Comparison of ENCODE assay signal across 18 mouse cellular contexts in the genomic region with DNA sequence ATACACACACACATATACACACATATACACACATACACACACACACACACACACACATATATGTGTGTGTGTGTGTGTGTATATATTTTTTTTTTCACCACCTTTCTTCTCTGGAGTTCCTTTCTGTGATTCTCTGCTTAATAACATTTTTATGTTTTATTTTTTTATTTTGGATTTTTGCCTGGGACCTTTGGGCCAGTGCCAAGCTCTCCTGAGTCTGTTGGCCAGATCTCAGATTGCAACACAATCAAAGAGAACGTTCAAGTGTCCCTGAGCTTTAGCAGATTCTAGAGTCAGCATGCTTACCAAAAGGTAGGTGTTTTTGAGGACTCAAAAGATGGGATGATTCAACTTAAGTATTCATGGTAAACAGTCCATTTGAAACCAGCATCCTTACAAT.
DNase-seq lines count a peak whose midpoint lies in the region; ATAC-seq and TF ChIP-seq lines count a peak whose summit lies in the region.
"Had no signal": no experiment of that assay in that cellular context is flagged by ENCODE, and none has a peak within 500 bp of the region (broad histone marks: within the 10 kb centered on the region; RNA-seq: fewer than 3 reads in every experiment).

No protein-coding gene starts in this region.

- TF ChIP-seq EP300 in heart, adult 2 months (IDR thresholded peaks at IDR 0.05; ENCODE audit: insufficient read depth, low read depth, low read length): no peak

- no peaks in the 10 kb centered on the region for H3K4me1 ChIP-seq in limb, embryonic 14.5 days (ENCODE audit: control insufficient read depth, insufficient read depth, low read length)
- H3K4me1 ChIP-seq in limb, embryonic 10.5 days: no peaks in the 10 kb centered on the region
- H3K4me1 ChIP-seq in forebrain, embryonic 15.5 days: no peaks in the 10 kb centered on the region
- H3K4me1 ChIP-seq in heart, adult 2 months (ENCODE audit: control insufficient read depth, insufficient read depth, low read length): no peaks in the 10 kb centered on the region
- H3K4me1 ChIP-seq: embryonic facial prominence, embryonic 10.5 days; forebrain, embryonic 13.5 days; heart, embryonic 13.5 days had no signal

- no peak for TF ChIP-seq CTCF in heart, adult 2 months (IDR thresholded peaks at IDR 0.05)

- TF ChIP-seq POLR2A in limb, embryonic 14.5 days (IDR thresholded peaks at IDR 0.05; ENCODE audit: borderline replicate concordance, extremely low read depth, insufficient read depth, insufficient read length): no peak
- no peak for TF ChIP-seq POLR2A in heart, adult 2 months (IDR thresholded peaks at IDR 0.05; ENCODE audit: insufficient read depth, low read depth, low read length)

- 35% methylated on average over 1 of the region's 1 CpGs for WGBS in limb, embryonic 14.5 days
- WGBS in limb, embryonic 10.5 days: 62% methylated on average over 1 of the region's 1 CpGs
- WGBS in forebrain, embryonic 15.5 days: 49% methylated on average over 1 of the region's 1 CpGs
- WGBS in heart, adult 2 months: 11% methylated on average over 1 of the region's 1 CpGs

- ATAC-seq in limb, embryonic 14.5 days (ENCODE audit: low FRiP score, low read depth): no peak
- no peak for ATAC-seq in forebrain, embryonic 15.5 days (replicated peaks)
- ATAC-seq: forebrain, embryonic 13.5 days; hindbrain, embryonic 16.5 days; inflammation-experienced regulatory T-cells, adult 6 months had no signal

- H3K4me2 ChIP-seq in limb, embryonic 14.5 days (replicated peaks; ENCODE audit: low read depth, low read length, severe bottlenecking): no peak overlapping the region
- no peak overlapping the region for H3K4me2 ChIP-seq in forebrain, embryonic 15.5 days (replicated peaks)
- H3K4me2 ChIP-seq: forebrain, embryonic 13.5 days; heart, embryonic 13.5 days had no signal

- no peaks in the 10 kb centered on the region for H3K27me3 ChIP-seq in limb, embryonic 14.5 days (ENCODE audit: control insufficient read depth, insufficient read depth, low read length)
- no peaks in the 10 kb centered on the region for H3K27me3 ChIP-seq in limb, embryonic 10.5 days (ENCODE audit: low read depth, poor library complexity, severe bottlenecking)
- H3K27me3 ChIP-seq in forebrain, embryonic 15.5 days: no peaks in the 10 kb centered on the region
- no peaks in the 10 kb centered on the region for H3K27me3 ChIP-seq in heart, adult 2 months (ENCODE audit: control insufficient read depth, insufficient read depth, low read length)
- H3K27me3 ChIP-seq: forebrain, embryonic 13.5 days; heart, embryonic 13.5 days had no signal

- no peak overlapping the region for H3K27ac ChIP-seq in limb, embryonic 14.5 days (replicated peaks; ENCODE audit: low read depth, low read length)
- H3K27ac ChIP-seq in limb, embryonic 10.5 days: no peak overlapping the region
- no peak overlapping the region for H3K27ac ChIP-seq in forebrain, embryonic 15.5 days (replicated peaks)
- no peak overlapping the region for H3K27ac ChIP-seq in heart, adult 2 months
- H3K27ac ChIP-seq: embryonic facial prominence, embryonic 10.5 days; forebrain, embryonic 13.5 days; gastrocnemius, adult 2 months; heart, embryonic 13.5 days had no signal

- intact Hi-C loops in heart, adult 2 months (cut with DNase I): no loop called here

- peak; percentile 43 for DNase-seq in limb, embryonic 14.5 days (ENCODE audit: low spot score)
- no peak for DNase-seq in limb, embryonic 10.5 days (ENCODE audit: low spot score)
- DNase-seq in ovary, postnatal 14 days (ENCODE audit: low spot score): peak; percentile 0
- no peak for DNase-seq in ovary, postnatal 36 days (ENCODE audit: low spot score)
- peak; percentile 67 for DNase-seq in adrenal gland, postnatal 14 days
- DNase-seq in heart, adult 2 months: no peak
- DNase-seq: cerebellum, adult 11-12 months; cerebellum, adult 9-10 months; cerebellum, postnatal 36 days; gastrocnemius, adult 2 months; gastrocnemius, postnatal 25 days; heart, postnatal 36 days had no signal

- no peak overlapping the region for H3K9ac ChIP-seq in limb, embryonic 14.5 days (ENCODE audit: low read depth, low read length, severe bottlenecking)
- no peak overlapping the region for H3K9ac ChIP-seq in forebrain, embryonic 15.5 days (replicated peaks)
- no peak overlapping the region for H3K9ac ChIP-seq in heart, adult 2 months (ENCODE audit: low read depth, low read length)
- H3K9ac ChIP-seq: forebrain, embryonic 13.5 days; heart, embryonic 13.5 days had no signal

- no peaks in the 10 kb centered on the region for H3K9me3 ChIP-seq in limb, embryonic 14.5 days (ENCODE audit: control insufficient read depth, low read length)
- H3K9me3 ChIP-seq in limb, embryonic 10.5 days (replicated peaks): no peaks in the 10 kb centered on the region
- no peaks in the 10 kb centered on the region for H3K9me3 ChIP-seq in forebrain, embryonic 15.5 days
- H3K9me3 ChIP-seq: embryonic facial prominence, embryonic 10.5 days; forebrain, embryonic 13.5 days; heart, embryonic 13.5 days had no signal

- H3K4me3 ChIP-seq in limb, embryonic 14.5 days (replicated peaks; ENCODE audit: low read length): no peak overlapping the region
- H3K4me3 ChIP-seq in limb, embryonic 10.5 days: no peak overlapping the region
- no peak overlapping the region for H3K4me3 ChIP-seq in forebrain, embryonic 15.5 days
- H3K4me3 ChIP-seq in heart, adult 2 months: no peak overlapping the region
- H3K4me3 ChIP-seq: embryonic facial prominence, embryonic 10.5 days; forebrain, embryonic 13.5 days; gastrocnemius, adult 2 months; heart, embryonic 13.5 days had no signal

- no peaks in the 10 kb centered on the region for H3K79me2 ChIP-seq in heart, adult 2 months (replicated peaks; ENCODE audit: control insufficient read depth, insufficient read depth, low read length)

- no peaks in the 10 kb centered on the region for H3K36me3 ChIP-seq in limb, embryonic 14.5 days (ENCODE audit: control insufficient read depth, insufficient read depth, low read length)
- no peaks in the 10 kb centered on the region for H3K36me3 ChIP-seq in limb, embryonic 10.5 days
- no peaks in the 10 kb centered on the region for H3K36me3 ChIP-seq in forebrain, embryonic 15.5 days
- H3K36me3 ChIP-seq in heart, adult 2 months (ENCODE audit: control insufficient read depth, insufficient read depth, low read length): no peaks in the 10 kb centered on the region
- H3K36me3 ChIP-seq: embryonic facial prominence, embryonic 10.5 days; heart, embryonic 13.5 days had no signal

Comparison
In these comparisons a context has a peak if more than half of its experiments do, and no peak if none do; other contexts are left out.
1. DNase-seq: peak in limb, embryonic 14.5 days (single experiment), ovary, postnatal 14 days (single experiment) and adrenal gland, postnatal 14 days (single experiment); none in limb, embryonic 10.5 days (single experiment), ovary, postnatal 36 days (single experiment) and heart, adult 2 months (0 of 2).